ENCODE assay signal across 8 mouse cellular contexts in the genomic region with DNA sequence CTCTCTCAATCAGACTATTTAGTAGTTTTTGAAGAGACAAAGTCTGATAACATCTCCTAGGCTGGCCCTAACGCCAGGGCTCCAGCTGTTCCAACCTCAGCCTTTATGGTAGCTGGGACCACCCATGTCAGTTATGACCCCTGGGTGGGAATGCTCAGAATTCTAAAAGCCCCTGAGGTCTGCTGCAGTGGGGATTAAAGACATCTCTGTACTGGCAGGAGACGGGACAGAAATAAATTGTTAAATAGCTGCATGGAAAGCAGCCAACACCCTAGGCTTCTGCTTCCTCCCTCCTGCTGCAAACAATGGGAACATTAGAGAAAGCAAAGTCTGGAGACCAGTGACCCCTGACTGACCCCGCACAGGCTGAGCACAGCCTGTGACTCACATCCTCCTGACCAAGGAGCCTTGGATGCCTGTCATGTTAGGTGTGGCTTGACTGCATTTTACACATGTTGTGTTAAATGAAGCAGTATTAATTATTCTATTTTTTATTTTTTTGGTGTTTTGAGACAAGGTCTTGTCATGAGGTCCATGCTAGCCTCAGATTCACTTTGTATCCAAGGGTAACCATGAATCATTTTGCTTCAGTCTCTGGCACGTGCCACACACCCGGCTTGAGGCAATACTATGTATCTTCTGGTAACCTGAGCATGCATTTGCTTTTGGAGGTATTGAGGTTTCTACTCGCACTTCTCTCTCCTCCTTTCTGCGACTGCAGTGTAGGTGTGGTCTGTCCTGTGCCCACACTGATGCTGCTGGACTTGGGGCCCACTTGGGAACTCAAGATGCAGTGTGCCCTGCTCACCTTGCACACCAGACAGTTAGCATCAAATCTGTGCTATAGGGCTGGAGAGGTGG. TPM values are rescaled to one million over a fixed set of nuclear protein-coding genes. Genes with fewer than 3 reads are reported as not detected.
DNase-seq lines count a peak whose midpoint lies in the region; ATAC-seq and TF ChIP-seq lines count a peak whose summit lies in the region.

No protein-coding gene starts in this region.

- no peaks in the 10 kb centered on the region for H3K36me3 ChIP-seq in forebrain, postnatal 0 days (ENCODE audit: insufficient read depth)
- no peaks in the 10 kb centered on the region for H3K36me3 ChIP-seq in hindbrain, embryonic 11.5 days (ENCODE audit: control insufficient read depth, insufficient read depth, low read length)
- H3K36me3 ChIP-seq in limb, embryonic 15.5 days: no peaks in the 10 kb centered on the region
- H3K36me3 ChIP-seq in midbrain, embryonic 16.5 days (ENCODE audit: control insufficient read depth, insufficient read depth, low read length): no peaks in the 10 kb centered on the region

- TF ChIP-seq CTCF in layer of hippocampus, adult 2 months (conservative IDR thresholded peaks at IDR 0.05): no peak
- TF ChIP-seq CTCF in forebrain, postnatal 0 days (IDR thresholded peaks at IDR 0.05; ENCODE audit: low read depth): no peak

- DNase-seq in layer of hippocampus, adult 2 months (ENCODE audit: low spot score in 2 of 2): no peak
- DNase-seq in layer of hippocampus, postnatal 25 days (ENCODE audit: extremely low spot score in 1 of 2, low spot score in 1 of 2): no peak
- DNase-seq in forebrain, postnatal 0 days: no peak
- DNase-seq in hindbrain, embryonic 11.5 days (ENCODE audit: low spot score): peak; percentile 69
- no peak for DNase-seq in cerebellum, postnatal 36 days
- DNase-seq in layer of hippocampus, adult 9-10 months (ENCODE audit: low spot score): no peak

- peak; percentile 59 for ATAC-seq in forebrain, postnatal 0 days
- ATAC-seq in hindbrain, embryonic 11.5 days (ENCODE audit: low FRiP score): peak; percentile 93
- peak; percentile 85 for ATAC-seq in limb, embryonic 15.5 days (ENCODE audit: insufficient number of reproducible peaks, low FRiP score, low TSS enrichment, low read depth)
- ATAC-seq in midbrain, embryonic 16.5 days: 0 out of 2 replicates have a peak, but pooled peaks have one; percentile 42

- no peak overlapping the region for H3K4me3 ChIP-seq in layer of hippocampus, adult 2 months
- H3K4me3 ChIP-seq in forebrain, postnatal 0 days (ENCODE audit: low read depth, low read length): no peak overlapping the region
- H3K4me3 ChIP-seq in hindbrain, embryonic 11.5 days (ENCODE audit: low read depth, low read length): no peak overlapping the region
- H3K4me3 ChIP-seq in limb, embryonic 15.5 days: no peak overlapping the region
- H3K4me3 ChIP-seq in midbrain, embryonic 16.5 days (ENCODE audit: low read depth, low read length): no peak overlapping the region

- peak overlapping the region; percentile 61 for H3K27ac ChIP-seq in layer of hippocampus, adult 2 months
- H3K27ac ChIP-seq in forebrain, postnatal 0 days (ENCODE audit: low read depth, low read length): no peak overlapping the region
- peak overlapping the region; percentile 31 for H3K27ac ChIP-seq in hindbrain, embryonic 11.5 days (ENCODE audit: low read depth, low read length)
- peak overlapping the region; percentile 68 for H3K27ac ChIP-seq in limb, embryonic 15.5 days
- peak overlapping the region; percentile 37; the same call in 1 of the 2 replicates for H3K27ac ChIP-seq in midbrain, embryonic 16.5 days (ENCODE audit: low read length)

- WGBS in forebrain, postnatal 0 days: 9% methylated on average over 7 of the region's 7 CpGs
- WGBS in hindbrain, embryonic 11.5 days: 7% methylated on average over 7 of the region's 7 CpGs
- 17% methylated on average over 7 of the region's 7 CpGs for WGBS in limb, embryonic 15.5 days
- 6% methylated on average over 7 of the region's 7 CpGs for WGBS in midbrain, embryonic 16.5 days

- no peaks in the 10 kb centered on the region for H3K9me3 ChIP-seq in forebrain, postnatal 0 days (ENCODE audit: low read length)
- H3K9me3 ChIP-seq in hindbrain, embryonic 11.5 days (ENCODE audit: control insufficient read depth, low read length): no peaks in the 10 kb centered on the region
- no peaks in the 10 kb centered on the region for H3K9me3 ChIP-seq in limb, embryonic 15.5 days
- H3K9me3 ChIP-seq in midbrain, embryonic 16.5 days (replicated peaks; ENCODE audit: control insufficient read depth, low read length, poor library complexity, severe bottlenecking): no peaks in the 10 kb centered on the region

- no peaks in the 10 kb centered on the region for H3K4me1 ChIP-seq in forebrain, postnatal 0 days (ENCODE audit: insufficient read depth)
- no peaks in the 10 kb centered on the region; the same call in 1 of the 2 replicates for H3K4me1 ChIP-seq in hindbrain, embryonic 11.5 days (replicated peaks; ENCODE audit: control insufficient read depth, insufficient read depth, low read length)
- peaks cover 13% of the 10 kb centered on the region for H3K4me1 ChIP-seq in limb, embryonic 15.5 days
- peaks cover 6% of the 10 kb centered on the region; the same call in 1 of the 2 replicates for H3K4me1 ChIP-seq in midbrain, embryonic 16.5 days (ENCODE audit: control insufficient read depth, insufficient read depth, low read length)

- no peak overlapping the region for H3K4me2 ChIP-seq in forebrain, postnatal 0 days (ENCODE audit: low read depth)
- no peak overlapping the region for H3K4me2 ChIP-seq in hindbrain, embryonic 11.5 days (replicated peaks; ENCODE audit: low read depth, low read length)
- H3K4me2 ChIP-seq in limb, embryonic 15.5 days: no peak overlapping the region
- H3K4me2 ChIP-seq in midbrain, embryonic 16.5 days (ENCODE audit: low read length): no peak overlapping the region

- no peaks in the 10 kb centered on the region for H3K27me3 ChIP-seq in forebrain, postnatal 0 days (ENCODE audit: insufficient read depth, low read length)
- H3K27me3 ChIP-seq in hindbrain, embryonic 11.5 days (ENCODE audit: control insufficient read depth, insufficient read depth, low read length): 0 out of 2 replicates have a peak, but pooled peaks cover 2% of the 10 kb centered on the region
- H3K27me3 ChIP-seq in limb, embryonic 15.5 days: no peaks in the 10 kb centered on the region
- H3K27me3 ChIP-seq in midbrain, embryonic 16.5 days (ENCODE audit: control insufficient read depth, insufficient read depth, low read depth, low read length): no peaks in the 10 kb centered on the region

- H3K9ac ChIP-seq in forebrain, postnatal 0 days: no peak overlapping the region
- H3K9ac ChIP-seq in hindbrain, embryonic 11.5 days (ENCODE audit: low read depth, low read length): no peak overlapping the region
- no peak overlapping the region for H3K9ac ChIP-seq in limb, embryonic 15.5 days
- no peak overlapping the region for H3K9ac ChIP-seq in midbrain, embryonic 16.5 days (ENCODE audit: low read depth, low read length)

RNA-seq across cellular contexts. Expression of gene Tpt1, which starts 18.9 kb away (rescaled TPM):
- total RNA-seq in layer of hippocampus, adult 2 months (2021): 1,000 to 10,000 TPM in 1 of 2 experiments, 100 to 1,000 TPM in 1; 932 to 1,022 TPM
- 1,000 to 10,000 TPM in 1 of 2 experiments, 100 to 1,000 TPM in 1; 935 to 1,046 TPM for total RNA-seq in layer of hippocampus, postnatal 25 days (2021)
- 738 and 1,020 TPM in 2 replicates for total RNA-seq in forebrain, postnatal 0 days (2014; rRNA removed)
- 708 and 819 TPM in 2 replicates for polyA plus RNA-seq in forebrain, postnatal 0 days (2015; fragmentation: Nextera tagmentation; extraction: Ambion mirVana)
- polyA plus RNA-seq in hindbrain, embryonic 11.5 days (2014; fragmentation: Nextera tagmentation; extraction: Ambion mirVana): 1,005 and 1,072 TPM in 2 replicates
- polyA plus RNA-seq in limb, embryonic 15.5 days (2015; fragmentation: Nextera tagmentation; extraction: Ambion mirVana): 944 and 1,088 TPM in 2 replicates
- polyA plus RNA-seq in midbrain, embryonic 16.5 days (2015; fragmentation: Nextera tagmentation; extraction: Ambion mirVana): 606 and 643 TPM in 2 replicates

Comparison
In these comparisons a context has a peak if more than half of its experiments do, and no peak if none do; other contexts are left out.
1. ATAC-seq: peak in every context shown above with its lines; median percentile 93 in hindbrain, embryonic 11.5 days; 85 in limb, embryonic 15.5 days; 59 in forebrain, postnatal 0 days; 42 in midbrain, embryonic 16.5 days.